Mouse (Mus musculus) CH12.LX (cell line): ENCODE results near the gene Ccr8. TPM values are rescaled to one million over a fixed set of nuclear protein-coding genes. Genes with fewer than 3 reads are reported as not detected.
"Not testable (repeated sequence)": the region's sequence is repeated elsewhere in the genome, so short reads cannot be mapped to it uniquely, and the experiment has no call there.

ENCODE experiments used
- DNase-seq: peaks from one replicate; pipeline ENCODE4 v3.0.0-alpha.2; 2013; ENCODE audit errors: extremely low read depth
- H3K27ac ChIP-seq: 2 replicates; pipeline ENCODE4 v1.5.1; 2012; ENCODE audit warnings: low read depth, mild to moderate bottlenecking, control low read depth, moderate library complexity; ENCODE audit not compliant: insufficient read depth
- H3K27me3 ChIP-seq: replicated peaks from 2 replicates; pipeline ENCODE3; 2012; ENCODE audit warnings: inconsistent platforms
- H3K36me3 ChIP-seq, 2 experiments: replicated peaks in 1 of 2; 2 replicates each; pipeline versions ENCODE3 to v1.6.1; 2012; ENCODE audit warnings: inconsistent platforms in 1 of 2, low read length in 1 of 2, mild to moderate bottlenecking in 1 of 2, mixed read lengths in 1 of 2, moderate library complexity in 1 of 2; ENCODE audit not compliant: control insufficient read depth in 1 of 2, insufficient read depth in 1 of 2
- H3K4me1 ChIP-seq, 2 experiments: 2 replicates each; pipeline ENCODE4 v1.6.1; 2012; ENCODE audit warnings: inconsistent platforms in 1 of 2, moderate library complexity in 1 of 2; ENCODE audit not compliant: insufficient read depth in 2 of 2, control insufficient read depth in 1 of 2
- H3K4me2 ChIP-seq: 2 replicates; pipeline ENCODE4 v1.6.1; 2012; ENCODE audit warnings: low read depth, mild to moderate bottlenecking, control low read depth; ENCODE audit not compliant: poor library complexity, insufficient read depth, severe bottlenecking
- H3K4me3 ChIP-seq, 3 experiments: fragments of 150-350 bp in 1 of 3; sonication (generic) in 1 of 3; replicated peaks in 1 of 3; 2 replicates each; pipeline versions ENCODE3 to v1.5.1; 2011 to 2012; ENCODE audit warnings: low read depth in 2 of 3, low read length in 2 of 3, mild to moderate bottlenecking in 2 of 3, moderate library complexity in 2 of 3, control low read depth in 1 of 3, improper control_type of control experiment in 1 of 3, inconsistent platforms in 1 of 3, mixed read lengths in 1 of 3; ENCODE audit not compliant: poor library complexity in 1 of 3
- H3K79me2 ChIP-seq: replicated peaks from 2 replicates; pipeline ENCODE4 v1.6.1; 2012; ENCODE audit warnings: mild to moderate bottlenecking, moderate library complexity; ENCODE audit not compliant: control insufficient read depth, poor library complexity, insufficient read depth, severe bottlenecking; ENCODE audit errors: extremely low read depth
- H3K9ac ChIP-seq: 2 replicates; pipeline ENCODE4 v1.6.1; 2012; ENCODE audit warnings: low read depth, mild to moderate bottlenecking, control low read depth, moderate library complexity; ENCODE audit not compliant: insufficient read depth
- H3K9me3 ChIP-seq: replicated peaks from 2 replicates; pipeline ENCODE3; 2012; ENCODE audit warnings: low read length, inconsistent platforms, mixed read lengths
- BHLHE40 ChIP-seq: IDR thresholded peaks from 2 replicates; pipeline ENCODE4 v1.6.1; 2011; ENCODE audit warnings: mild to moderate bottlenecking, low read depth, low read length, improper control_type of control experiment
- CHD1 ChIP-seq: IDR thresholded peaks from 2 replicates; pipeline ENCODE4 v1.6.1; 2012; ENCODE audit warnings: low read depth, low read length, improper control_type of control experiment, inconsistent platforms
- CHD2 ChIP-seq: IDR thresholded peaks from 2 replicates; pipeline ENCODE4 v1.6.1; 2011; ENCODE audit warnings: low read length, improper control_type of control experiment
- ELF1 ChIP-seq: IDR thresholded peaks from 2 replicates; pipeline ENCODE4 v1.6.1; 2014; ENCODE audit warnings: low read depth, mild to moderate bottlenecking, inconsistent platforms, low read length, improper control_type of control experiment
- ETS1 ChIP-seq: conservative IDR thresholded peaks from 2 replicates; pipeline ENCODE4 v1.6.1; 2012; ENCODE audit warnings: low read depth, mild to moderate bottlenecking, inconsistent platforms, low read length, improper control_type of control experiment, moderate library complexity
- GABPA ChIP-seq: IDR thresholded peaks from 2 replicates; pipeline ENCODE4 v1.6.1; 2012; ENCODE audit warnings: low read depth, low read length, improper control_type of control experiment, inconsistent platforms; ENCODE audit not compliant: insufficient replicate concordance
- HCFC1 ChIP-seq: IDR thresholded peaks from 2 replicates; pipeline ENCODE4 v1.6.1; 2012; ENCODE audit warnings: low read depth, mild to moderate bottlenecking, inconsistent platforms, low read length, improper control_type of control experiment
- IRF4 ChIP-seq: IDR thresholded peaks from 2 replicates; pipeline ENCODE4 v1.6.1; 2014; ENCODE audit warnings: low read depth, mild to moderate bottlenecking, inconsistent platforms, low read length, improper control_type of control experiment
- JUND ChIP-seq: conservative IDR thresholded peaks from 2 replicates; pipeline ENCODE4 v1.6.1; 2011; ENCODE audit warnings: low read depth, low read length, improper control_type of control experiment
- MAX ChIP-seq: IDR thresholded peaks from 2 replicates; pipeline ENCODE4 v1.6.1; 2011; ENCODE audit warnings: low read length, improper control_type of control experiment
- MAZ ChIP-seq: IDR thresholded peaks from 2 replicates; pipeline ENCODE4 v1.6.1; 2012; ENCODE audit warnings: low read depth, mild to moderate bottlenecking, inconsistent platforms, low read length, improper control_type of control experiment, moderate library complexity
- MXI1 ChIP-seq: IDR thresholded peaks from 2 replicates; pipeline ENCODE4 v1.6.1; 2011; ENCODE audit warnings: mild to moderate bottlenecking, low read depth, low read length, improper control_type of control experiment
- MYC ChIP-seq: IDR thresholded peaks from 2 replicates; pipeline ENCODE4 v1.6.1; 2011; ENCODE audit warnings: low read depth, mild to moderate bottlenecking, improper control_type of control experiment, low read length
- POLR2AphosphoS2 ChIP-seq: IDR thresholded peaks from 2 replicates; pipeline ENCODE4 v1.6.1; 2011; ENCODE audit warnings: low read depth, low read length, improper control_type of control experiment
- RCOR1 ChIP-seq: conservative IDR thresholded peaks from 2 replicates; pipeline ENCODE4 v1.6.1; 2012; ENCODE audit warnings: low read depth, mild to moderate bottlenecking, inconsistent platforms, low read length, improper control_type of control experiment
- SIN3A ChIP-seq: IDR thresholded peaks from 2 replicates; pipeline ENCODE4 v1.6.1; 2012; ENCODE audit warnings: low read length, improper control_type of control experiment, inconsistent platforms
- ZC3H11A ChIP-seq: IDR thresholded peaks from 2 replicates; pipeline ENCODE4 v1.6.1; 2012; ENCODE audit warnings: low read depth, mild to moderate bottlenecking, inconsistent platforms, low read length, improper control_type of control experiment
- ZKSCAN1 ChIP-seq: IDR thresholded peaks from 2 replicates; pipeline ENCODE4 v1.6.1; 2012; ENCODE audit warnings: low read depth, inconsistent platforms, low read length, improper control_type of control experiment, borderline replicate concordance
- ZMIZ1 ChIP-seq: IDR thresholded peaks from 2 replicates; pipeline ENCODE4 v1.6.1; 2012; ENCODE audit warnings: low read depth, mild to moderate bottlenecking, inconsistent platforms, low read length, improper control_type of control experiment
- dilution Hi-C: fragments of 300-500 bp; cut with MboI; formaldehyde crosslinking; loops from 2 replicates; pipeline ENCODE4 v1.14.3; 2020; ENCODE audit warnings: low sequenced_read_pairs; ENCODE audit not compliant: extremely low pct_unique_long_range_greater_than_20kb, extremely low pct_ligation_motif_present
- in situ Hi-C: fragments of 300-500 bp; cut with MboI; formaldehyde crosslinking; loops from 3 replicates; pipeline ENCODE4 v1.14.3; 2019; ENCODE audit warnings: low sequenced_read_pairs, low pct_ligation_motif_present, low pct_unique_long_range_greater_than_20kb, mixed read lengths
- polyA plus RNA-seq: library from polyadenylated mRNA; unstranded; fragments of >175 nt; gene quantifications from 2 replicates; pipeline ENCODE4 v1.2.1, GENCODE M21; 2012; ENCODE audit warnings: low read depth; ENCODE audit not compliant: insufficient read length
- total RNA-seq, 2 experiments: library from RNA; depleted of rRNA; stranded (reverse); fragments of 300-350 nt in 1 of 2; fragments of >200 nt in 1 of 2; gene quantifications; 2 replicates each; pipeline ENCODE4 v1.2.3; 2012 to 2014

The Ccr8 gene
- total and polyA plus RNA-seq, 3 experiments, result not detected

DNA sequence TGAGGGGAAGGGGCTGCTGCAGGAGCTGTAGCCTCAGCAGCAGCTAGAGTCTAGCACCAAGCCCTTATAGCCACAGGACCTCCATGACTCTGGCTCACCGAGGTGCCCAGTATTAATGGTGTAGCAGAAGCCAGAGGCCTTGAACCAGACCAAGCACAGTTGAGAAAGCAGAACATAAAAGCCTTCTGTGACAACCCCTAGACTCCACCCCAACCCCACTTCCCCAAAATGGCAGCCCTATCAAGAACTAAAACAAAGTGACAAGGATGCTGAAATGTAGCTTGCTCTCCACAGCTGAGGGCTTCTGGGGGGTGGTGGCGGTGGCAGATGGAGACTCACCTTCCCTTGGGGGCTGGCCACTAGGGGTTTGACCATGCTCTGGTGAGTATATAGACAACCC lies 9.3 kb downstream of the Ccr8 start:
- Histone ChIP-seq H3K36me3 (no peaks in the 10 kb centered on the region), H3K9me3 (no peaks in the 10 kb centered on the region), H3K4me2 (no peak overlapping the region), H3K4me1 (peaks cover 0 to 4% of the 10 kb centered on the region in 2 experiments; a peak in 1 of 4 replicates), H3K9ac (no peak overlapping the region), H3K27ac (no peak overlapping the region), H3K4me3 (no peak overlapping the region), H3K79me2 (no peaks in the 10 kb centered on the region), H3K27me3 (no peaks in the 10 kb centered on the region)
- no peak for DNase-seq
- in situ Hi-C loops (no loop called here), dilution Hi-C loops (no loop called here)
- TF ChIP-seq ETS1 (no peak), SIN3A (no peak), HCFC1 (no peak), MAZ (no peak), ELF1 (no peak), MXI1 (no peak), ZMIZ1 (no peak), JUND (no peak), IRF4 (no peak), RCOR1 (no peak), BHLHE40 (no peak), ZC3H11A (no peak), CHD1 (no peak), MAX (no peak), ZKSCAN1 (no peak), MYC (no peak), CHD2 (no peak), POLR2AphosphoS2 (no peak), GABPA (no peak)
- TF ChIP-seq, all 38 proteins: peak for 0

- DNase-seq, in situ Hi-C loops, H3K4me1 ChIP-seq, H3K4me3 ChIP-seq, H3K4me2 ChIP-seq, dilution Hi-C loops, H3K9me3 ChIP-seq, H3K27ac ChIP-seq, H3K27me3 ChIP-seq, H3K9ac ChIP-seq, H3K36me3 ChIP-seq: not testable (repeated sequence)
- peaks cover 13% of the 10 kb centered on the region; the same call in 1 of the 2 replicates for H3K79me2 ChIP-seq
Observed at GRCm38 (mm10) chr9:120108953-120109352, 17.0 kb downstream of the Ccr8 start.
